Mouse (Mus musculus): Measurements from ENCODE around the gene Nostrin.

The Nostrin gene

DNA sequence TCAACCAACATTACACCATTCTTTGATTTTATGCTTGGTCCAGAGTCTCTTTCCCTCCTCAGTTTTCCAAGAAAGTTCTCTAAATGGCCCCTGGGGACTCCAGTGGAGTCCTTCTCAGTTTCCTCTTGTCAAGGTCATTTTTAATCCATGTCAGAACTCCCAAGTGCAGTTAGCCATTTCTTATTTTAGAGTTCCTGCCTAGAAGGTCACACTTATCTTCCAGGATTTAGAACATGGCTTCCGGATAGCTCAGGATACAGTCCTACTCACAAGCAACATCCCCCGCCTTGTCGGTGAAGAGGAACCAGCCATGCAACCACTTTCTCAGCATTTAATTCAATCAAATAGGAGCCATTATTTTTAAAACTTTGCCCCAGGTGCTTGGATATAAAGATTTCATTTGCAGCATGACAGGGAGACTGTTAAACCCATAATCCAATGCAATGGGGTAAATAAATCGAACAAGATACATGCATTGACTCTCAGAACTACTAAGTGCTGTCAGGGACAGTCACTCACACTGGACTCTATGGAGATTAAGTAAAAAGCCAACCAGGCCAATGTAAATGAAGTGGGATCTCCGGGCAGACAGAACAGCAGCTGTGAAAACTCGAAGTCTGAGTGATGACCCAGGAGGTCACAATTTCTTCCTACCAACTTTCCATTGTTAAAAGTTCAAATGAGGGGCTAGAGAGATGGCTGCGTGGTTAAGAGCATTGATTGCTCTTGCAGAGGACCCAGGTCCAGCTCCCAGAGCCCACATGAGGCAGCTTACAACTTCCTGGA is 6.0 kb upstream of the Nostrin start:
- DNase-seq (ENCODE audit: low spot score) = no peak

DNA sequence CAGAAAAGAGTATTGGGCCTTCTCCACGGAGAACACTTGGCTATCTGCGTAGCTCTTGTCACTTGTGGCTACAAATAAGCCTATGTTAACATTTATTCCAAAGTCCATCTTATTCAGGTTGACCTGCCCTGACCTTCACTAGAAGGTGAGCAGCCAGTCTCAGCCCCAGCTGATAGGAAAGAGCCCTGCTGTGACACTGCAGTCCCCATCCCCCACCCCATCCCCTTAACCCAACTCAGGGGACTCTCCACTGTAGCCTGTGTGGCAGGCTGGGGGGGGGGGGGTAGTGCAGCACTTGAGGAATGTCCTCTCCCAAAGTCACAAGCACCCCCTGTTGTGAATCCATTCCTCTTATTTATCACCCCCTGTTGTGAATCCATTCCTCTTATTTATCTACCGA is 3.6 kb upstream of the Nostrin start:
- DNase-seq (ENCODE audit: low spot score) = no peak

DNA sequence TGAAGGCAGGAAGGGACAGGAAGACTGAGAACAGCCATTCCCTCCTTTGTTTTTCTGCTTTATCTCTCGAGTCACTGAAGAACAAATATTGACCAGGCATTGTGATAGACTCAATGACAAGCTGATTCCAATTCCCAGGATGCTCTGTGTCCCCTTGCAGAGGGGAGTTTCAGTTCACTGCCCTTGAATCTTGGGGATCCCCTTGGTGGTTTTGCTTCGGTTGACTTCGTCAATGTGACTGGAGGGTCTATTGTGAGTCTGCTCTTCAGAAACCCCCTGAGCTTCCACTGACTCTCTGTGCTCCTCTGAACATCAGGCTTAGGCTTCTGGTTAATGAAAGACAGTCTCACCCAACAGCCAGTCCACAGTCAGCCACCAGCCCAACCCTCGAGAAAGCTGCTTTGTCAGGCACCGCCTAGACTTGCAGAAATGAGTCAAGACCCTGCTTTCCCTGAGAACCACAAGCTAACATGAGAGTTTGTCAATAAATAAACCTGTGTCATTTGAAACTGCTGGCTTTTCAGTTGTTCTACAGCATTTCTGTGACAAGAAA is 3.0 kb upstream of the Nostrin start:
- DNase-seq (ENCODE audit: low spot score) = no peak

DNA sequence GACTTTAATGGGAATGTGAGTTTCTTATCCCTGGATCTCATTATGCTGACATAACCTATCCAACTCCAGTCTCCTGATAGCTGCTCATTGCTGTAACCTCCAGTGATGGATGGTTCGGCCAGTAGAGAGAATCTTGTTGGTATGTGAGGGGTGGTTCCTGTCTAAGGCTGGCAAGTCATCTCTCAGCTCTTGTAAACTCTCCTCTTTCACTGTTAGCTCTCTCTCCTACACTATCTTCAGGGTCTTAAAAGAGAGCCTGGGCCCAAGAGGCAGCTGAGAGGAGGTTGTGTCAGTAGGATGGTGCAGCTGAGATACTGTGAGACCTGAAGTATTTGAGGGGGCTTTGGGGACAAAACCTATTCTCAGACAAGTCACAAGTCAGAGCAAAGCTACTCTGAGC is 1.4 kb upstream of the Nostrin start:
- no peak for DNase-seq (ENCODE audit: low spot score)

DNA sequence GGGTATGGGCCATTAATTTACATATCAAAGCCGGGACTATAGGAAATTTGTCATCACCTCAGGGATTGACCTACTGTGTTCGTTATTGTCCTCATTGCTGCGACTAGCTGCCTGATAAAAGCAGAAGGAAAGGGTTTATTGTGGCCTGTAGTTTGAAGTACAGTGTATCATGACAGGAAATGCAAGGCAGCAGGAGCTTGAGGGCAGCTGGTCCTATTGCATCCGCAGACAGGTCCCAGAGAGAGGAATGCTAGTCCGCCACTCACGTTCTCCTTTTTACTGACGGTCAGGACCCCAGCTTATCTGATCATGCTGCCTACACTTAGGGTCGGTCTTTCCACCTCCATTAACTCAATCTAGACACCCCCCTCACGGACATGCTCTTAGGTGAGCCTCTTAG is 663 bp upstream of the Nostrin start:
- no peak for DNase-seq (ENCODE audit: low spot score)

DNA sequence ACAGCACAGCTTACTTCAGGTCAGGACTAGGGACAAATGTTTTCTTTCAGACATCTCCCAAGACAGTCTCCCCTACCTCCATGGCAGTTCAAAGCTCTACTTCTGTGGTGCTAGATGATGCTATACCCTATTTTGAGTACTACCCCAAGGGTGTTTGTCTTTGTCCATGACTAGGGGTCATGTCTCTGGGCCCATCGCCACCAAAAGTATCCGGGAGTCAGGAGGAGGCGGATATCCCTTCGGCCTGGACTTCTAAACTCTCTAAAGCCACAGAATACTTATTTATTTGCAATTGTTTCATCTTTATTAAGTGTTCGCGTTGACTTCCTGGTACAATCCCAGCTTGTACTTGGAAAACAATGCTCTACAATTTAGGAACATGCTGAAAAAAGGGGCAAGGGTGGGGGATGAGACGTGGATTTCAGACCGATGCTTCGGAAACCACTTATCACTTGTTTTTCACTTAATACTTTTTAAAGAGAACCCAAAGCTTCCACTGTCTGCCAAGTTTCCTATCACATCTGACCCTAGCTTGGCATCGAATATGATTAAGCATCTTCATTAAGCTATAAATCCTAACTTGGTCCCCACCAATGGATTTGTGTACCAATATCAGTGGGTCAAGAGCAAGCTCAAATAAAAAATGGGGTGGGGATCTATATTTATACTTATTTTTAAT is 1.9 kb downstream of the Nostrin start:
- DNase-seq (ENCODE audit: low spot score) = no peak

DNA sequence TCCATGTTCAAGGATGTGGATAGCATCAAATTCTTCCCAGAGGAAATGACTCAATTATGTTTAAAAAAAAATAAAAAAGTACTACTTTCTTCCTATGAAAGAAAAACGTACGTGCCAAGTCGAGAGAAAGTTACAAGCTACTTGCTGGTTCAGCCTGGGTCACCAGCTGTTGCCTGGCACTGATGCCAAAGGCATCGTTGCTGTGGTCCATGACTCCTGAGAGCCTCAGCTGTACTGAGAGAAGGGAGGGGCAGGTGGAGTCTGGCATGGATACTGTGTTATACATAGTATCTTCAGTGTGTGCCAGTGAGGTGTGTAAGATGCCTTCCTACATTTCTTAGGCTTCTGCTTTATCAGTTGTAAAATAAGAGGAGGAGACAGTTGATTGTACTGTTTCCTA is 3.2 kb downstream of the Nostrin start:
- DNase-seq (ENCODE audit: low spot score) = no peak

DNA sequence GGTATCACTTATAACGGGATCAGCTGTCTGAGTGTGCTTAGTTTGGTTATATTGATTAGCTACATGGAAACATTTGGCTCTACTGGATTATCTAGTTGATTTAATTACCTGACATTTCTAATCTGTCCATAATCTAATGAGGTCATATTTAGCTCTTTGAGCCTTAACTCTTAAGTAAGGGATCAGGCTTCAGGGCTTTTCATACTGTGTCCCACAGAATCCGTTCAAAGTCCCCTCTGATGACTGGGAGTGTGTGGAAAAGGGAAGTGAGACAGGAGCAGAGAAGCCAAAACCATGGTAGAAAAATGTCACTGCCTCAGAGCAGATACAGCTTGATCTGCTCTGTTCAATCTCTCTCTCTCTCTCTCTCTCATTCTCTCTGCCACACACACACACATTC is 4.6 kb downstream of the Nostrin start:
- no peak for DNase-seq (ENCODE audit: low spot score)

DNA sequence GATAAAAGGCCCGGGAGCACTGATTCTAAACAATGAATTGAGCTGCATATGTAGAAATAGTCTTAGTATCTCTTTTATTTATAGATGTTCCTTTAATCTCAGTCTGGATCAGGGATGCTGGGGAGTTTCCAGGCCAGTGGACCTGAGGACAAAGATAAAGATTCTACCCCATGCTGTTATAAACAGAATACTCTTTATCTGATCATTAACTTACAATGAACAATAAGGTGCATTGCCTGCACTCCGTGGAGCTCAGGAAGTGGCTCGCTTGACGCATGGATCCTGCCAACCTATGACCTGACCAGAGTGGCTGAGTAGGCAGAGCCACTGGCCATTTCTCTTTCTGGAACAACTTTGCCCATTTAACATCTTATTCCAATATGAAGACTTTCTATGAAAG is 5.2 kb downstream of the Nostrin start:
- no peak for DNase-seq (ENCODE audit: low spot score)

DNA sequence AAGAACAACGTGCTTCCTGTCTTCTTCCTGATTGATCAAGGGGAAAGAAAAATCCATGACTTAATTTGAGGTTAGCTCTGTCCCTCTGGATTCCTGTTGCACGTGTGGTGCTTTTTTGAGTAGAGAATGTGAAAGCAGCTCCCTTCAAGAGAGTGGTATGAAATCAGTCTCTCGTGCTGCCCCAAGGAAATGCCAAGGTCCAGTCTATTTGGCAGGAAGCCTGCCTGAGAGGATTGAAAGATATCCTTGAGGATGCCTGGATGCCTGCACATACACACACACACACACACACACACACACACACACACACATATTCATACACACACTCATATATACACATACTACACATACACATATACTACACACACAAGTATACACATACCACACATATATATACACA is 13.1 kb downstream of the Nostrin start:
- DNase-seq (ENCODE audit: low spot score) = no peak

DNA sequence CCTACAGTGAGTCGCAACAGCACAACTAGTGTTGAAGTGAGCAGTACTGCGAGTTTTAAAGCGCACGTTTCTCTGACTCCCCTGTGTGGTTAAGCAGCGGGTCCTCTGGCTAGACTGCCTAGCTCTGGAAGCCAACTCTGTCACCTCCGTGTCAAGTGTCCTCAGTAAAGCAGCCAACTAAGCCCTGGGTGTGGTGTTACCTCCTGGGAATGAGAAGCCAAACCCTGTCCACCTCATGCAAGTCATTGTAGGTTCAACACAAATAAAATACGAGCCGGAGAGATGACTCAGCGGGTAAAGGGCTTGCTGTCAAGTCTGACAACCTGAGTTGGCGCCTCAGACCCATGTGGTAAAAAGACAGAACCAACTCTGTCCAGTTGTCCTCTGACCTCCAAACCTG is 13.6 kb downstream of the Nostrin start:
- no peak for DNase-seq (ENCODE audit: low spot score)

DNA sequence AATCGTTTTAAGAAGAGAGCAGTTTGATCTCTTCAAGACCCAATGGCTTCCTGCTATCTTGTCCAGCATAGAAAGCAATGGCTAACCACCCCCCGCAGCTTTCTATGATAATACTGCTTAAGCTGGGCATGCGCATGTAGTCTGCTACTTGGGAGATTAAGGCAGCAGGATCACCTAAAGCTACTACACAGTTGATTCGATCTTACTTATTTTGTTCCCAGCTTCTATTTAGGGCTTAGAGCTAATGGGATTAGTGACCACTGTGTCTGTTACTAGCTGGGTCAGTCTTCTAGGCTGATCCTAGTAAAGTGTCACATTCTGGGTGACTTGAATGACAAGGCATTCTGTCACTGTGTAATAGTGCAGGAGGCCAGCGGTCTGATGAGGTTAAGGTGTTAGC is 15.2 kb downstream of the Nostrin start:
- DNase-seq (ENCODE audit: low spot score) = no peak

DNA sequence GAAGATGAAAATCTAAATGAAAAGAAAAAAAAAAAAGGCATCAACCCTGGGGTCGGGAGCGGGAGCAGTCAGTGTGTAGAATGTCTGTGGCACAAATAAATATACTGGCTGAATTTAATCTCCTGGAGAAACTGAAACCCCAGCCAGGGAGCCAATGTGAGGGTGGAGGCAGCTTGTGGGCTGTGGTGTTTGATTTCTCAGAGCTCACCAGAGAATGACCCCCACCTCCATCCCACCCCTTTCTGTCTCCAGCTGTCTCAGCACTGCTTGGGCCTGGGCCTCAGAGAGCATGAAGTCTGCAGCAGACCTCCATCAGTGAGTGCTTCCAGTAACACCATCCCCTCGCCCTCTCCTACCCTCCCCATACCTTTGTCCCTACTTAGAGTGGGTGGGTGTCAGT is 20.3 kb downstream of the Nostrin start:
- no peak for DNase-seq (ENCODE audit: low spot score)

DNA sequence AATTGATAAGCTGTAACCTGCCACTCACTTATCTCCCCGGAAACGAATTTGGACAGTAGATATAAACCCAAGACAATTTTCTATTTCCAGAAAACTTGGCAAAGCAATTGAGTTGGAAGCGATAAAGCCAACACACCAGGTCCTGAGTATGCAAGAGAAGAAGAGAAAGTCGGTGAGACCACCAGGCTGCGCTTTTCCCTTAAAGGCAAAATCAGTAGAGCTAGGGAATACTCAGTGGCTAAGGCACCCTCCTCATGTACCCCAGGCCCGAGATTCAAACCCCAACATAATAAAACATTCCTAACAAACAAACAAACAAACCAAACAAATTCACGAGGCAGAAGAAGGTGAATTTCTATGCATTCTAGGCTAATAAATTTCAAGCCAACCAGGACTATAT is 20.7 kb downstream of the Nostrin start:
- DNase-seq (ENCODE audit: low spot score) = no peak

DNA sequence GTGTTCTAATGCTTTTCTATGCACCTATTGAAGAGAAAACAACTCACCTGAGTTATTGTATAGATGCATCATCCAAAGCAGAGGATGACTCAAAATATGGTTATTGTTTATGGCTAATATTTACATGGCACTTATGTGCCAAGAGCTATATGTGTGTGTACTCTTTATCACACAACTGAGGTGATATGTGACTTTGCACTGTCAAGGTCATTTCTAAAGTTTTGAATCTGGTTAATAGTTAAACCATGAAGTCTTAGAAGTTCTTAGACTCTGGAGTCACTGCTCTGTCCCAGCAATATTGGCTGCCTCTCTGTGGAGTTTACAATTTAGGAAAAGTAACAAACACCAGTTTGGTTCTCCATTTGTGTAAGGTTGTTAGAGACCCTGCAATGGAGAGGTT is 23.3 kb downstream of the Nostrin start:
- no peak for DNase-seq (ENCODE audit: low spot score)

DNA sequence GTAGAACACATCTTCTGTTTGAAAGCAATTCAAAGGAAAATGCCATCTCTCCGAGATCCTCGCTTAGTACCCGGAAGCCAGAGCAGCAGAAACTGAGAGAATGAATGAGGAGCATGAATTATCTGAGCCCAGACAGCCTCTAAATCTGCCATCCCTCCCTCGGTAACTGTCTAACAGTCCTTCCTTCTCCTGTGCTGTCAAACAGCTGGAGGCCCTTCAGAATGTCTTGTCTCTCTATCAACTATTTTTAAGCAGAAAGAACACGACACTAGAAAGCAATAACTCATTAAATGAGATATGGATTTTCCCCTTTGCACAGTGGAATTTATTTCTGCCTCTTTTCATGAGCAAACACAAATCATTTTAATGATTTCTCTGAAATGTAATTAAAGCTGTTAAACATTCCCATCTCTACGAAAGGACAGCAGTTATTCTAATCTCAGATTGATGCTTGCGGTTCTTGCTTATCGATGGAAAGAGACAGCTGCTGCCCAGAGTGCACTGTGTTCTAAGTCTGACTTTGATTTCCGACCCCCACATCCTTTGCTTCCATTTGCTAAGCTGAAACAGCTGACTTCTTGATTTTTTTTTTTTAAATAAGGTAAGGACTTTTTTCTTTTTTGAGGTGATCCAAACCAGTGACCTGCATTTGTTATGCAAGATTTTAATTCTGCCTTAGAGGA is 34.9 kb downstream of the Nostrin start:
- no peak for DNase-seq (ENCODE audit: low spot score)

DNA sequence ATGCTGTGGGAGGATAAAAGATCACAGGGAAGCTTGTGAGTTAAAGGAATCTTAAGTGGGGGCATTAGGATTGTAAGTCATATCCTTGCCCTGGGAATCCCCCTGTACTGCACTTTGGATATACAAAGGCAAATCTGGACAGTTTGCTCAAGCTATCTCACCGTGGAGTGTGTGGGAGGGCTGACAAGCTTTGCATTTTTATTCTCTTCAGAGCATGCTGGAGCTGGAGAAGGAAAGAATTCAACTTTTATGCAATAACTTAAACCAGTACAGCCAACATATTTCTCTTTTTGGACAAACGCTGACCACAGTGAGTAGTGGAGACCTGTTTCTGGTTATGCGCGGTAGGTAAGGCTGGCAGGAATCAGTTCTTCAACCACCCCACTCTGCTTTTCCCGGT is 39.7 kb downstream of the Nostrin start:
- DNase-seq (ENCODE audit: low spot score) = no peak

DNA sequence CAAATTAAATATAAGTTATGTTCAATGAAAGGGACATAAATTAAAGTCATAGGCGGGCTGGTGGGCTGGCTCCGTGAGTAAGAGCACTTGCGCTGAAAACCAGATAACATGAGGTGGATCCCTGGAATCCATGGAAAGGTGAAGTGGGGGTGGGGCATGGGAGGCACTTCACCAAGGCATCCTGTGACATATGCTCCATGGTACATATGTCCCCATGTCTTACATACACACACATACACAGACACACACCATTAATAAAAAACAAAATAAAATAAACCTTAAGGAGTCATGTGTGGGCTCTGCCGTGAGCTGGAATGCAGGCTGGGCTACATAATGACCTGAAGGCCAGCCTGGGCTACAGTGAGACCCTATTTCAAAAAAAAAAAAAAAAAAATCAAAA is 44.1 kb downstream of the Nostrin start:
- DNase-seq (ENCODE audit: low spot score) = no peak

DNA sequence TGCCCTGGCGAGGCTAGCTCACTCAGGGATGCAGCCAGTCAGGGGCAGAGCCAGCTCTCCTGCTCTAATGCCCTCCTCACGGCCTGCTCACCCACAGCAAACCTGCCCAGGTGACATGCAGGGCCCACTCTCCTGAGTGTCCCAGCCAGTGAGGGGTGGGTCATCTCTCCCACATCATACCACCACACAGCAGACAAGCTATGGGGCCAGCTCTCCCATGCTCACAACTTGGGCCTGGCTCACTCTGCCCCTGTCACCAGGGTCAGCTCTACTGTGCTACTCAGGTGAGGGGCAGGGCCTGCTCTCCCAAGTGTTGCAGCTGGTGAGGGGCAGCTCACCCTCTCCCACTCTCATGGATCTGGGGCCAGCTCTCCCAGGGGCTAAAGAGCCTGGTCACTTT is 52.4 kb downstream of the Nostrin start:
- no peak for DNase-seq (ENCODE audit: low spot score)

DNA sequence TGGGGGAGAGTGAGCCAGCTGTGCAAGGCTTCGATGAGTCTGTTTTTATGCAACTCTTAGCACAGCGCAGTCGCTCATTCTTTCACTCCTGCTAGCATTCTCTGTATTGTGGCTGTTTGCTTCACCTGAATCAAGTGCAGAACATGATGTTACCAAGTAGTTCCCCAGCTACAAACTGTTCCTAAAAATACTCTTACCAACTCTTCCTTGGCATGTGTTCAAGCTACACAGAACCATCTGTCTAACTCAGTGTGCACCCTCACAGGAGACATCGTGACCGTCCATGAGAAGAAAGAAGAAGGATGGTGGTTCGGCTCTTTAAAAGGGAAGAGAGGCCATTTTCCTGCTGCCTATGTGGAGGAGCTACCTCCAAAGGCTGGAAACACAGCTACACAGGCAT is 53.1 kb downstream of the Nostrin start:
- no peak for DNase-seq (ENCODE audit: low spot score)

DNA sequence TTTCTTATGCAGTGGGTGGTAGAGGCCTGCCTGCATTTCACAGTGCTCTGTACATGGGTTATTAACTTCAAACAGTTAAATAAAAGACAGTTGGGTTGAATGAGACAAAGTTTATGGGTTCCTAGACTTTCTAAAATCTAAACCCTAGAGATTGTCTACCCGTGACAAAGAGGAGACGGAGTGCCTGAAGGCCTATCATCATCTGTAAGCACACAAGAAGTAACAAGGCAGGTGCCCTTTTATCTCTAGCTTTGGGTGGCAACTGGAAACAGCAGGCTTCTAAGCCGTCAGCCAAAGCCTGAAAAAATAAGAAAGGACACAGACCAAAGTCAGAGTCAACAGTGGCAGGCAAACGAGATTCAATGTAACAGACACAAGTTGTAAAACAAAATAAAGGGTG is 53.6 kb downstream of the Nostrin start:
- no peak for DNase-seq (ENCODE audit: low spot score)

DNA sequence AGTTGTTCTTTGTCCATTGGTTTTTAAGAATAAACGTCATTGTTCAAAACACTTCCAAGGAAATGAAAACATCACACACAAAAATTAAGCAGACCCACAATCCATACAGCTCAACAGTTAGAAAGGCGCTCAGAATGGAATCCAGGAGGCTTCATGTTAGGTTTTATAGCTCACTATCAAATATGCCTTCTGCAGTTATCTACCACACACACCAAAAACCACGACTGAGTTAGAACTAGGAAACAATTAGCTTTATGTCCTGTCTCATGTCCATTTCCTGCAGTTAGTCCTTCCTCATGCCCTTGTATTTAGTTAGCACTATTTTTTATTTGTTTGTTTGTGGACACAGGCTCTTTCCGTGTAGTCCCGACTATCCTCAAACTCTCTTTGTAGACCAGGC is 55.5 kb downstream of the Nostrin start:
- DNase-seq (ENCODE audit: low spot score) = no peak

DNA sequence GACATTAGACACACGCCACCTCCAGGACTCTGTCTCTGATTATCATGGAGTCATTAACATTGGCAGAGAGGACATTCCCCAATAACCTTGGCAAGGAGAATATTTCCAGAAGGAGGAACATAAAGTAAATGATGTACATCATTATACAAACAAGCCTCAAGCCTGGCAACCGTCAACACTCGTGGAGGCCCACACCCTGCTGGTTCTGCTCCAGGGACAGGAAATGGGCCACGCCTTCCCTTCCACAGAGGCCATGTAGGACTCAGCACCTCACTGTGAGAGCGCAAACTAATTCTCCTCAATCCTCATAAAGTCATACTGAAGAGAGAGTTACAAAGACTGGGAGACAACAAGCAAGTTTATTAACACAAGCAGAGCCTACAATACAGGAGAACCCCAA is 58.0 kb downstream of the Nostrin start:
- no peak for DNase-seq (ENCODE audit: low spot score)
